Mouse (Mus musculus) midbrain, embryonic 14.5 days (tissue): ENCODE measurements around the gene Rpl18a. TPM values are rescaled to one million over a fixed set of nuclear protein-coding genes. Genes with fewer than 3 reads are reported as not detected.

ENCODE experiments used
- ATAC-seq: fragments of 200-750 bp; cut with Nextera tagmentation; 2 replicates; pipeline ENCODE4 v1.8.0; 2017; ENCODE audit warnings: moderate number of reproducible peaks, moderate library complexity; ENCODE audit not compliant: low FRiP score, low TSS enrichment
- DNase-seq: peaks from one replicate; pipeline ENCODE4 v3.0.0-alpha.2; 2015
- H3K27ac ChIP-seq: fragments of 300-500 bp; sonication (generic); replicated peaks from 2 replicates; pipeline ENCODE4 v1.5.1; 2014; ENCODE audit warnings: mild to moderate bottlenecking, low read depth, low read length, moderate library complexity
- H3K27me3 ChIP-seq: fragments of 300-500 bp; sonication (generic); 2 replicates; pipeline ENCODE4 v1.6.1; 2014; ENCODE audit warnings: low read length, control low read depth, mixed read lengths; ENCODE audit not compliant: control insufficient read depth, insufficient read depth
- H3K36me3 ChIP-seq: fragments of 300-500 bp; sonication (generic); 2 replicates; pipeline ENCODE4 v1.6.1; 2014; ENCODE audit warnings: low read length, control low read depth; ENCODE audit not compliant: control insufficient read depth, insufficient read depth
- H3K4me1 ChIP-seq: fragments of 300-500 bp; sonication (generic); 2 replicates; pipeline ENCODE4 v1.6.1; 2014; ENCODE audit warnings: mild to moderate bottlenecking, antibody characterized with exemption, low read length, control low read depth; ENCODE audit not compliant: control insufficient read depth, insufficient read depth
- H3K4me2 ChIP-seq: fragments of 300-500 bp; sonication (generic); 2 replicates; pipeline ENCODE4 v1.6.1; 2014; ENCODE audit warnings: mild to moderate bottlenecking, low read length, moderate library complexity
- H3K4me3 ChIP-seq: fragments of 300-500 bp; sonication (generic); replicated peaks from 2 replicates; pipeline ENCODE4 v1.5.1; 2014; ENCODE audit warnings: low read depth, low read length
- H3K9ac ChIP-seq: fragments of 300-500 bp; sonication (generic); replicated peaks from 2 replicates; pipeline ENCODE4 v1.6.1; 2014; ENCODE audit warnings: mild to moderate bottlenecking, low read length, moderate library complexity
- H3K9me3 ChIP-seq: fragments of 300-500 bp; sonication (generic); 2 replicates; pipeline ENCODE4 v1.6.1; 2016; ENCODE audit warnings: low read length, control low read depth, mixed read lengths; ENCODE audit not compliant: control insufficient read depth
- WGBS: fragments of 180-500 bp; shearing (Covaris S2); extraction: QIAGEN DNeasy Blood & Tissue Kit; methylation state at CpG from one replicate; pipeline ENCODE4 v1.1.7; 2014; 5-methylcytosine and 5-hydroxymethylcytosine counted together
- polyA plus RNA-seq: library from polyadenylated mRNA; unstranded; fragments of >200 nt; fragmentation: Nextera tagmentation; extraction: Ambion mirVana; gene quantifications from 2 replicates; pipeline ENCODE4 v1.2.1, GENCODE M21; 2014

Rpl18a gene
- polyA plus RNA-seq, 1 experiment from 2014 or later = 2,701 TPM

- no peak overlapping the region for H3K27ac ChIP-seq
- no peak overlapping the region for H3K4me3 ChIP-seq
- no peak overlapping the region for H3K9ac ChIP-seq
- DNase-seq (no peak), ATAC-seq (no peak)
- no peaks in the 10 kb centered on the region for H3K36me3 ChIP-seq
- no peaks in the 10 kb centered on the region for H3K9me3 ChIP-seq
- 30% methylated on average over 11 of the region's 11 CpGs for WGBS
- H3K4me2 ChIP-seq = no peak overlapping the region
- no peaks in the 10 kb centered on the region for H3K4me1 ChIP-seq
- H3K27me3 ChIP-seq = no peaks in the 10 kb centered on the region
These were observed 16.7 kb downstream of the Rpl18a start for GRCm38 (mm10) chr8:70880546-70880945.

- Histone ChIP-seq H3K27me3 (no peaks in the 10 kb centered on the region), H3K9me3 (no peaks in the 10 kb centered on the region), H3K36me3 (no peaks in the 10 kb centered on the region), H3K4me3 (no peak overlapping the region), H3K27ac (no peak overlapping the region), H3K4me2 (no peak overlapping the region), H3K9ac (no peak overlapping the region), H3K4me1 (no peaks in the 10 kb centered on the region)
- 12% methylated on average over 4 of the region's 4 CpGs for WGBS
- DNase-seq (no peak), ATAC-seq (0 out of 2 replicates have a peak, but pooled peaks have one; percentile 12)
These were observed 17.1 kb downstream of the Rpl18a start for GRCm38 (mm10) chr8:70880126-70880525.

GRCm38 (mm10) chr8:70879500-70879899, 17.7 kb downstream of the Rpl18a start:
- no peaks in the 10 kb centered on the region for H3K27me3 ChIP-seq
- no peak for DNase-seq
- H3K4me3 ChIP-seq = no peak overlapping the region
- H3K4me2 ChIP-seq = no peak overlapping the region
- 53% methylated on average over 4 of the region's 4 CpGs for WGBS
- no peaks in the 10 kb centered on the region for H3K36me3 ChIP-seq
- no peak overlapping the region for H3K27ac ChIP-seq
- H3K9me3 ChIP-seq = no peaks in the 10 kb centered on the region
- ATAC-seq = no peak
- H3K9ac ChIP-seq = no peak overlapping the region
- no peaks in the 10 kb centered on the region for H3K4me1 ChIP-seq

- Histone ChIP-seq H3K4me2 (no peak overlapping the region), H3K36me3 (no peaks in the 10 kb centered on the region), H3K27me3 (no peaks in the 10 kb centered on the region), H3K27ac (no peak overlapping the region), H3K4me3 (no peak overlapping the region), H3K4me1 (no peaks in the 10 kb centered on the region), H3K9me3 (no peaks in the 10 kb centered on the region), H3K9ac (no peak overlapping the region)
- ATAC-seq (no peak), DNase-seq (no peak)
- WGBS = 42% methylated on average over 2 of the region's 2 CpGs
These were observed 19.0 kb downstream of the Rpl18a start for GRCm38 (mm10) chr8:70878178-70878577.

- H3K27me3 ChIP-seq = no peaks in the 10 kb centered on the region
- no peak overlapping the region for H3K27ac ChIP-seq
- 69% methylated on average over 4 of the region's 4 CpGs for WGBS
- H3K9me3 ChIP-seq = no peaks in the 10 kb centered on the region
- no peak overlapping the region for H3K4me2 ChIP-seq
- no peak for DNase-seq
- H3K4me1 ChIP-seq = peaks cover 5% of the 10 kb centered on the region
- H3K9ac ChIP-seq = no peak overlapping the region
- H3K4me3 ChIP-seq = no peak overlapping the region
- ATAC-seq = no peak
- no peaks in the 10 kb centered on the region for H3K36me3 ChIP-seq
These were observed 20.8 kb downstream of the Rpl18a start for GRCm38 (mm10) chr8:70876382-70876781.

- Histone ChIP-seq H3K36me3 (no peaks in the 10 kb centered on the region), H3K4me2 (no peak overlapping the region), H3K9me3 (no peaks in the 10 kb centered on the region), H3K9ac (no peak overlapping the region), H3K4me3 (no peak overlapping the region), H3K4me1 (peaks cover 5% of the 10 kb centered on the region), H3K27ac (0 out of 2 replicates have a peak overlapping the region, but pooled peaks have one; percentile 90), H3K27me3 (no peaks in the 10 kb centered on the region)
- 92% methylated on average over 13 of the region's 13 CpGs for WGBS
- DNase-seq (no peak), ATAC-seq (no peak)
These were observed 22.8 kb downstream of the Rpl18a start for GRCm38 (mm10) chr8:70874441-70874840.

- peak; percentile 97 for DNase-seq
- WGBS = under 1% methylated on average over 45 of the region's 46 CpGs
- Histone ChIP-seq H3K9me3 (no peaks in the 10 kb centered on the region), H3K4me3 (peak within 1 kb of the TSS; percentile 74), H3K36me3 (peaks cover 2% of the 10 kb centered on the region), H3K27ac (peak within 1 kb of the TSS; percentile 90), H3K27me3 (no peaks in the 10 kb centered on the region), H3K4me1 (peaks cover 15% of the 10 kb centered on the region), H3K4me2 (peak within 1 kb of the TSS; percentile 80), H3K9ac (peak within 1 kb of the TSS; percentile 63)
- peak; percentile 90 for ATAC-seq
These were observed 23.7 kb downstream of the Rpl18a start, which contains the start of gene Ccdc124 for GRCm38 (mm10) chr8:70873364-70873985. Gene Ccdc124, minus strand, starts transcription at chr8:70873935.

GRCm38 (mm10) chr8:70872643-70873363, 24.4 kb downstream of the Rpl18a start:
- peaks cover 8% of the 10 kb centered on the region for H3K36me3 ChIP-seq
- WGBS = 9% methylated on average over 31 of the region's 31 CpGs
- peak overlapping the region; percentile 90 for H3K27ac ChIP-seq
- H3K9ac ChIP-seq = peak overlapping the region; percentile 63
- no peaks in the 10 kb centered on the region for H3K9me3 ChIP-seq
- DNase-seq (no peak), ATAC-seq (no peak)
- peak overlapping the region; percentile 80 for H3K4me2 ChIP-seq
- peaks cover 19% of the 10 kb centered on the region for H3K4me1 ChIP-seq
- no peaks in the 10 kb centered on the region for H3K27me3 ChIP-seq
- H3K4me3 ChIP-seq = peak overlapping the region; percentile 74
